Mouse (Mus musculus): ENCODE results near the gene Chp2. TPM values are rescaled to one million over a fixed set of nuclear protein-coding genes. Genes with fewer than 3 reads are reported as not detected.
"Not testable (repeated sequence)": the region's sequence is repeated elsewhere in the genome, so short reads cannot be mapped to it uniquely, and the experiment has no call there.

Chp2 gene
- polyA plus RNA-seq, 1 experiment: 1.6 TPM

- TF ChIP-seq POLR2A (IDR thresholded peaks at IDR 0.05; ENCODE audit: low read depth, low read length) (no peak), CTCF (conservative IDR thresholded peaks at IDR 0.05; ENCODE audit: insufficient read depth, insufficient read length, low read depth, low read length) (no peak)
- no peaks in the 10 kb centered on the region for H3K27me3 ChIP-seq (replicated peaks; ENCODE audit: control insufficient read depth, insufficient read depth, low read length)
- WGBS: 79% methylated on average over 6 of the region's 6 CpGs
- H3K4me3 ChIP-seq (ENCODE audit: insufficient read depth, low read depth, low read length): no peak overlapping the region
- DNase-seq: no peak
- no peaks in the 10 kb centered on the region for H3K36me3 ChIP-seq (ENCODE audit: control insufficient read depth, insufficient read depth, low read length)
- no peak overlapping the region for H3K27ac ChIP-seq (ENCODE audit: insufficient read depth, low read depth, low read length)
- H3K4me1 ChIP-seq (ENCODE audit: control insufficient read depth, insufficient read depth, low read length): no peaks in the 10 kb centered on the region
Measured at GRCm38 (mm10) chr7:122240413-122241119, 21.3 kb downstream of the Chp2 start.

GRCm38 (mm10) chr7:122242260-122242659 lies 23.0 kb downstream of the Chp2 start:
- WGBS: 39% methylated on average over 1 of the region's 1 CpGs
- peak; percentile 47 for DNase-seq

GRCm38 (mm10) chr7:122242744-122243143 lies 23.4 kb downstream of the Chp2 start:
- DNase-seq; H3K27me3 ChIP-seq (replicated peaks; ENCODE audit: control insufficient read depth, insufficient read depth, low read length): not testable (repeated sequence)

More at GRCm38 (mm10) chr7:122242260-122242659, 23.0 kb downstream of the Chp2 start:
- Histone ChIP-seq H3K4me1 (ENCODE audit: control insufficient read depth, insufficient read depth, low read length) (no peaks in the 10 kb centered on the region), H3K36me3 (ENCODE audit: control insufficient read depth, insufficient read depth, low read length) (no peaks in the 10 kb centered on the region), H3K4me3 (ENCODE audit: insufficient read depth, low read depth, low read length) (no peak overlapping the region), H3K27me3 (replicated peaks; ENCODE audit: control insufficient read depth, insufficient read depth, low read length) (no peaks in the 10 kb centered on the region), H3K27ac (ENCODE audit: insufficient read depth, low read depth, low read length) (no peak overlapping the region)
- TF ChIP-seq CTCF (conservative IDR thresholded peaks at IDR 0.05; ENCODE audit: insufficient read depth, insufficient read length, low read depth, low read length) (peak; percentile 57), POLR2A (IDR thresholded peaks at IDR 0.05; ENCODE audit: low read depth, low read length) (no peak)

GRCm38 (mm10) chr7:122244166-122244565 lies 24.9 kb downstream of the Chp2 start:
- 48% methylated on average over 7 of the region's 7 CpGs for WGBS
- Histone ChIP-seq H3K4me3 (ENCODE audit: insufficient read depth, low read depth, low read length) (no peak overlapping the region), H3K27ac (ENCODE audit: insufficient read depth, low read depth, low read length) (no peak overlapping the region), H3K27me3 (replicated peaks; ENCODE audit: control insufficient read depth, insufficient read depth, low read length) (no peaks in the 10 kb centered on the region), H3K36me3 (ENCODE audit: control insufficient read depth, insufficient read depth, low read length) (no peaks in the 10 kb centered on the region), H3K4me1 (ENCODE audit: control insufficient read depth, insufficient read depth, low read length) (no peaks in the 10 kb centered on the region)
- TF ChIP-seq CTCF (conservative IDR thresholded peaks at IDR 0.05; ENCODE audit: insufficient read depth, insufficient read length, low read depth, low read length) (no peak), POLR2A (IDR thresholded peaks at IDR 0.05; ENCODE audit: low read depth, low read length) (no peak)
- DNase-seq: no peak

More at GRCm38 (mm10) chr7:122242744-122243143, 23.4 kb downstream of the Chp2 start:
- H3K4me1 ChIP-seq (ENCODE audit: control insufficient read depth, insufficient read depth, low read length); H3K4me3 ChIP-seq (ENCODE audit: insufficient read depth, low read depth, low read length); H3K27ac ChIP-seq (ENCODE audit: insufficient read depth, low read depth, low read length); H3K36me3 ChIP-seq (ENCODE audit: control insufficient read depth, insufficient read depth, low read length): not testable (repeated sequence)

GRCm38 (mm10) chr7:122244584-122244983 lies 25.3 kb downstream of the Chp2 start:
- H3K27ac ChIP-seq (ENCODE audit: insufficient read depth, low read depth, low read length): no peak overlapping the region
- TF ChIP-seq POLR2A (IDR thresholded peaks at IDR 0.05; ENCODE audit: low read depth, low read length) (no peak), CTCF (conservative IDR thresholded peaks at IDR 0.05; ENCODE audit: insufficient read depth, insufficient read length, low read depth, low read length) (no peak)
- no peaks in the 10 kb centered on the region for H3K27me3 ChIP-seq (replicated peaks; ENCODE audit: control insufficient read depth, insufficient read depth, low read length)
- no peak overlapping the region for H3K4me3 ChIP-seq (ENCODE audit: insufficient read depth, low read depth, low read length)
- no peak for DNase-seq
- WGBS: 78% methylated on average over 8 of the region's 8 CpGs
- H3K4me1 ChIP-seq (ENCODE audit: control insufficient read depth, insufficient read depth, low read length): no peaks in the 10 kb centered on the region
- no peaks in the 10 kb centered on the region for H3K36me3 ChIP-seq (ENCODE audit: control insufficient read depth, insufficient read depth, low read length)

- no peaks in the 10 kb centered on the region for H3K36me3 ChIP-seq (ENCODE audit: control insufficient read depth, insufficient read depth, low read length)
- H3K27me3 ChIP-seq (replicated peaks; ENCODE audit: control insufficient read depth, insufficient read depth, low read length): no peaks in the 10 kb centered on the region
- H3K4me3 ChIP-seq (ENCODE audit: insufficient read depth, low read depth, low read length): no peak overlapping the region
- no peak for TF ChIP-seq CTCF (conservative IDR thresholded peaks at IDR 0.05; ENCODE audit: insufficient read depth, insufficient read length, low read depth, low read length)
- no peak for TF ChIP-seq POLR2A (IDR thresholded peaks at IDR 0.05; ENCODE audit: low read depth, low read length)
- DNase-seq: no peak
- no peak overlapping the region for H3K27ac ChIP-seq (ENCODE audit: insufficient read depth, low read depth, low read length)
- H3K4me1 ChIP-seq (ENCODE audit: control insufficient read depth, insufficient read depth, low read length): no peaks in the 10 kb centered on the region
- 52% methylated on average over 3 of the region's 5 CpGs for WGBS
Measured at GRCm38 (mm10) chr7:122245976-122246375, 26.7 kb downstream of the Chp2 start.

- H3K27me3 ChIP-seq (replicated peaks; ENCODE audit: control insufficient read depth, insufficient read depth, low read length): no peaks in the 10 kb centered on the region
- no peaks in the 10 kb centered on the region for H3K4me1 ChIP-seq (ENCODE audit: control insufficient read depth, insufficient read depth, low read length)
- no peaks in the 10 kb centered on the region for H3K36me3 ChIP-seq (ENCODE audit: control insufficient read depth, insufficient read depth, low read length)
- no peak overlapping the region for H3K27ac ChIP-seq (ENCODE audit: insufficient read depth, low read depth, low read length)
- no peak for TF ChIP-seq POLR2A (IDR thresholded peaks at IDR 0.05; ENCODE audit: low read depth, low read length)
- TF ChIP-seq CTCF (conservative IDR thresholded peaks at IDR 0.05; ENCODE audit: insufficient read depth, insufficient read length, low read depth, low read length): no peak
- 64% methylated on average over 10 of the region's 10 CpGs for WGBS
- H3K4me3 ChIP-seq (ENCODE audit: insufficient read depth, low read depth, low read length): no peak overlapping the region
- no peak for DNase-seq
Measured at GRCm38 (mm10) chr7:122247254-122247864, 28.1 kb downstream of the Chp2 start.
